Mouse (Mus musculus): Measurements from ENCODE around the gene Igf2bp1. TPM values are rescaled to one million over a fixed set of nuclear protein-coding genes. Genes with fewer than 3 reads are reported as not detected.

Gene Igf2bp1
- polyA plus RNA-seq (2014; fragmentation: Nextera tagmentation; extraction: Ambion mirVana): 14.0 and 17.2 TPM in 2 replicates

DNA sequence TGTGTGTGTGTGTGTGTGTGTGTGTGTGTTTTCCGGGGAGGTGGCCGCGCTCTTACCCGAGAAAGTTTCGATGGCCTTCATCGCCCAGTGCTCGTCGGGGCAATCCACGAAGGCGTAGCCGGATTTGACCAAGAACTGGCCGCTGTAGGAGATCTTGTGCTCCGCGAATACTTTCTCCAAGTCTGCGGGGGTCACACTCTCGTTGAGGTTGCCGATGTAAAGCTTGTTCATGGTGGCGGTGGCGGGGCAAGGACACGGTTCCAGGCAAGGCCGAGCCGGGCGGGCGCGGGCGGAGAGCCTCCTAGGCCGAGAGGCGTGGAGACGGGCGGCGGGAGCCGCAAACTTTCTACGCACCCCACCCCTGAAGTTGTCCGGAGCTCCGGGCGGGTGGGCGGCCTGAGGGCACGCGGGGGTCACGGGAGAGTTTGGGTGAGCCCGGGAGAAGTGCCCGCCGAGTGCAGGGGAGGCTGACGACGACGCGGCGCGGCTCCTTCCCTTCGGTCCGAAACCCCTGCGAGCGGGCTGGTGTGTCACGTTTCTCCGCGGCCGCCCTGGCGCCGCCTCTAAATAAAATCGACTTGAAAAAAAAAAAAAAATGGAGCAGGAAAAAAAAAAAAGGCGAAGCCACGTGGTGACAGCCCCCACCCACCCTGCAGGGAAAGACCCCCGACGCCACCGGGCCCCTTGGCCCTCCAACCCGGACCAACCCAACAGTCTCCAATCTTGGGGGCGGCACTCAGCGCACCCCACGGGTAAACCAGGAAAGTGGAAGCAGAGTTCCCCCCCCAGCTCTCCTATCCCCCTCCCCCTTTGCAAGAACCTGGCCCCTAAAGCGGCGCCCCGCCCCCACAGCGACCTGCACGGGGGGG lies at the start of gene Igf2bp1:
TSS of gene Igf2bp1 (minus strand) at position 538 of the 869 bp plus-strand sequence.
- peak within 1 kb of the TSS; percentile 99 for H3K4me2 ChIP-seq (ENCODE audit: low read length)
- under 1% methylated on average over 68 of the region's 74 CpGs for WGBS
- peak within 1 kb of the TSS; percentile 69 to 87 for H3K4me3 ChIP-seq (ENCODE audit: control insufficient read depth in 1 of 2, insufficient read depth in 1 of 2, low read depth in 1 of 2, low read length in 2 of 2)
- H3K27ac ChIP-seq (replicated peaks in 1 of 2; ENCODE audit: control insufficient read depth in 1 of 2, insufficient read depth in 1 of 2, low read depth in 2 of 2, low read length in 2 of 2): peak within 1 kb of the TSS; percentile 89 to 95
- no peaks in the 10 kb centered on the region for H3K27me3 ChIP-seq (ENCODE audit: control insufficient read depth, insufficient read depth, low read length)
- ATAC-seq (ENCODE audit: insufficient number of reproducible peaks, insufficient read depth, low FRiP score, low read depth): 0 out of 2 replicates have a peak, but pooled peaks have one; percentile 41
- H3K4me1 ChIP-seq (ENCODE audit: control insufficient read depth in 2 of 2, insufficient read depth in 2 of 2, low read length in 2 of 2): peaks cover 2 to 15% of the 10 kb centered on the region in 2 experiments; a peak in 3 of 4 replicates
- H3K36me3 ChIP-seq (ENCODE audit: control insufficient read depth, insufficient read depth, low read length): no peaks in the 10 kb centered on the region
- peak within 1 kb of the TSS; percentile 97 for H3K9ac ChIP-seq (ENCODE audit: low read length)
- no peaks in the 10 kb centered on the region for H3K9me3 ChIP-seq (ENCODE audit: control insufficient read depth, low read length)

DNA sequence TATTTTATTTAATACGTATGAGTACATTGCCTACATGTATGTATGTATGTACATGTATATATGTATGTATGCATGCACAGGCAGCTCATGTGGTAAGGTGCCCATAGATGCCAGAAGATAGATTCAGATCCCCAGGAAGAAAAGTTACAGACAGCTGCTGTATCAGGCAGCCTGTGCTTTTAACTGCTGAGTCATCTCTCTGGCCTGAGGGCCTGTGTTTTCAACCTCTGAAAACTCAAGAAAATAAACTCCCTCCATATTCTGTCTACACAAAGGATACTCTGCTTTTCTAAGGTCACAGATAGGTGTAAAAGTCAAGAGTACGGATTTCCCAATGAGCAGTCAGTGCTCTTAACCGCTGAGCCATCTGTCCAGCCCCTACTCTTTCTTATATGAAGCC lies 45.1 kb upstream of the Igf2bp1 start:
- WGBS: 87% methylated on average over 3 of the region's 3 CpGs
- ATAC-seq (ENCODE audit: insufficient number of reproducible peaks, insufficient read depth, low FRiP score, low read depth): no peak
- Histone ChIP-seq H3K9ac (ENCODE audit: low read length) (no peak overlapping the region), H3K27ac (replicated peaks in 1 of 2; ENCODE audit: control insufficient read depth in 1 of 2, insufficient read depth in 1 of 2, low read depth in 2 of 2, low read length in 2 of 2) (no peak overlapping the region), H3K9me3 (ENCODE audit: control insufficient read depth, low read length) (no peaks in the 10 kb centered on the region), H3K4me3 (ENCODE audit: control insufficient read depth in 1 of 2, insufficient read depth in 1 of 2, low read depth in 1 of 2, low read length in 2 of 2) (no peak overlapping the region), H3K4me1 (ENCODE audit: control insufficient read depth in 2 of 2, insufficient read depth in 2 of 2, low read length in 2 of 2) (no peaks in the 10 kb centered on the region), H3K4me2 (ENCODE audit: low read length) (no peak overlapping the region), H3K27me3 (ENCODE audit: control insufficient read depth, insufficient read depth, low read length) (no peaks in the 10 kb centered on the region), H3K36me3 (ENCODE audit: control insufficient read depth, insufficient read depth, low read length) (peaks cover 95% of the 10 kb centered on the region)

DNA sequence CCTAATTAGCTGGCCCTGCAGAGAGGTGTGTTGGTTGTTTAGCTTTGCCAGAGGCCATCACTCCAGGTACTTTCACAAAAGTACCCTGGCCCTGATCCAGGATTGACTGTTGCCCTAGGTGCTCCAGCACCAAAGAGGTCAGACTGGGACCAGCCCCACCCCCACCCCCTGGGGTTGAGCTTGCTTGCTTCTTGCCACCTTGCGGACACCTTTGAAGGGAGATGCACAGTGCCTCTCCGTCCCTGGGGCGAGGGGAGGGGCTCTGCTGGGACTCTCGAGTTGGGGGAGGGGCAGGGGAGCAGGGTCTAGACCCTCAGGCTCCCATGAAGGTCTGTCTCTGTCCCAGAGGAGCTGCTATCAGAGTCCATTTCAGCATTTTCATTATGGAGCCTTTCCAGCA lies 44.2 kb upstream of the Igf2bp1 start:
- Histone ChIP-seq H3K9me3 (ENCODE audit: control insufficient read depth, low read length) (no peaks in the 10 kb centered on the region), H3K27ac (replicated peaks in 1 of 2; ENCODE audit: control insufficient read depth in 1 of 2, insufficient read depth in 1 of 2, low read depth in 2 of 2, low read length in 2 of 2) (no peak overlapping the region), H3K27me3 (ENCODE audit: control insufficient read depth, insufficient read depth, low read length) (no peaks in the 10 kb centered on the region), H3K4me1 (ENCODE audit: control insufficient read depth in 2 of 2, insufficient read depth in 2 of 2, low read length in 2 of 2) (no peaks in the 10 kb centered on the region), H3K9ac (ENCODE audit: low read length) (no peak overlapping the region), H3K4me3 (ENCODE audit: control insufficient read depth in 1 of 2, insufficient read depth in 1 of 2, low read depth in 1 of 2, low read length in 2 of 2) (no peak overlapping the region), H3K4me2 (ENCODE audit: low read length) (no peak overlapping the region), H3K36me3 (ENCODE audit: control insufficient read depth, insufficient read depth, low read length) (peaks cover 94% of the 10 kb centered on the region)
- no peak for ATAC-seq (ENCODE audit: insufficient number of reproducible peaks, insufficient read depth, low FRiP score, low read depth)
- 84% methylated on average over 4 of the region's 4 CpGs for WGBS

DNA sequence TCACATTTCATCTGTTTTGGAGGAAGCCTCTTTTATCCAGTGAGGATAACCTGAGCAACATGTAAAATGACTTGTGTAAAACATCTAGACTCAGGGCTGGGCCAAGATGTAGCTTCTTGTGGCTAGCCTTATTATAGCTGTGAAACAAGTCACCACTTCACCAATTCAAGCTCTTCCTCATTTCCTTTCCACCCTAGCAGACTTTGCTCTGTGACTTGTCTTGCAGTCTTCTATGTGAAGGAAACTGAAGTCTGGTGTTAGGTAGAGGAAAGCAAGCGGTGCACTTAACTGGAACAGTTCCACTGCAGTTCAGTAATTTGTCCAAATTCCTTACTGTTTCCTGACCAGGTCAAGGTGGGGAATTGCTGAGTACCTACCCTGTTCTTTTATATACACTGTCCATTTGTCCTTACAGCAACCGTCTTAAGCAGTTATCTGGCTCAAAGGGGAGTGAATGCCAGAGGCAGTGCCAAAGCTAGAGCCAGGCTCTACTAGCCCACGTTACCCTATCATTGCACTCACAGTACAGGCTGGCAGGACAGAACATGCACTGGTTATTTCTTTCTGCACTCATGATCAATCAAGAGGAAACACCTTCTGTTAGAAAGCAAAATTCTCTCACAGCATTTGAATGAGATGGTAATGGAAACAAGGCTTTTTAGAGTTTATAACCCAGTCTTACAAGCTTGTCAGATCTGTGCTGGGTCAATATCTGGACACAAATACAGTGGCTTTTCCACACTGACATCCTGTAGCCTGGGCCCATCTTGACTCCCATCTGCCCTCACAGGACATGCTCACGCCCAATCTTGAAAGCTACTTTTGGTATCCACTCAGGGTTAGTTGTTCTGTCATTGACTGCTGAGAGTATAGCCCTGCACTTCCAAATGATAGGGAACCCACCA lies 42.0 kb upstream of the Igf2bp1 start:
- ATAC-seq (ENCODE audit: insufficient number of reproducible peaks, insufficient read depth, low FRiP score, low read depth): no peak
- 76% methylated on average over 4 of the region's 4 CpGs for WGBS

DNA sequence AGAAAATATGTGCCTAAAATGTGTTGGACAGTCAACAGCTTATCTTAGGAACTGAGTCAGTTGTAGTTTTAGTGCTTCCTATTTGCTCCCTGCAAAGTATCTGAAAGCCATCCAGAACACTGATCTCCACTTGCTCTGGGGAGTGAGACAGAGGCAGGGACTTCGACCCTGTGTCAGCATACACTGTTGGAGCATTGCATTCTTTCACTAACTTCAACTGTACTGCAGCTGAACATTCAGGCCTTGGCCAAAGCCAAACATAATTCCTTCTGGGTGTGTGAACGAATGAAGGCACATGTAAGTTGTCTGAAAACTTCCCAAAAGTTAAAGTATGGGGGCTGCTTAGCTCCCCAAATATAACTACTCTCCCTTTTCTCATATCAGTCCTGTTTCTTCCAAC lies 41.1 kb upstream of the Igf2bp1 start:
- H3K9ac ChIP-seq (ENCODE audit: low read length): no peak overlapping the region
- no peaks in the 10 kb centered on the region for H3K27me3 ChIP-seq (ENCODE audit: control insufficient read depth, insufficient read depth, low read length)
- no peak overlapping the region for H3K4me2 ChIP-seq (ENCODE audit: low read length)
- 69% methylated on average over 2 of the region's 2 CpGs for WGBS
- H3K4me3 ChIP-seq (ENCODE audit: control insufficient read depth in 1 of 2, insufficient read depth in 1 of 2, low read depth in 1 of 2, low read length in 2 of 2): no peak overlapping the region
- H3K36me3 ChIP-seq (ENCODE audit: control insufficient read depth, insufficient read depth, low read length): peaks cover 91% of the 10 kb centered on the region
- no peaks in the 10 kb centered on the region for H3K4me1 ChIP-seq (ENCODE audit: control insufficient read depth in 2 of 2, insufficient read depth in 2 of 2, low read length in 2 of 2)
- ATAC-seq (ENCODE audit: insufficient number of reproducible peaks, insufficient read depth, low FRiP score, low read depth): no peak
- H3K27ac ChIP-seq (replicated peaks in 1 of 2; ENCODE audit: control insufficient read depth in 1 of 2, insufficient read depth in 1 of 2, low read depth in 2 of 2, low read length in 2 of 2): no peak overlapping the region
- no peaks in the 10 kb centered on the region for H3K9me3 ChIP-seq (ENCODE audit: control insufficient read depth, low read length)

More for the DNA sequence above, 42.0 kb upstream of the Igf2bp1 start:
- no peak overlapping the region for H3K4me2 ChIP-seq (ENCODE audit: low read length)
- no peak overlapping the region for H3K9ac ChIP-seq (ENCODE audit: low read length)
- H3K4me1 ChIP-seq (ENCODE audit: control insufficient read depth in 2 of 2, insufficient read depth in 2 of 2, low read length in 2 of 2): no peaks in the 10 kb centered on the region
- peaks cover 93% of the 10 kb centered on the region for H3K36me3 ChIP-seq (ENCODE audit: control insufficient read depth, insufficient read depth, low read length)
- H3K27ac ChIP-seq (replicated peaks in 1 of 2; ENCODE audit: control insufficient read depth in 1 of 2, insufficient read depth in 1 of 2, low read depth in 2 of 2, low read length in 2 of 2): no peak overlapping the region
- no peak overlapping the region for H3K4me3 ChIP-seq (ENCODE audit: control insufficient read depth in 1 of 2, insufficient read depth in 1 of 2, low read depth in 1 of 2, low read length in 2 of 2)
- no peaks in the 10 kb centered on the region for H3K27me3 ChIP-seq (ENCODE audit: control insufficient read depth, insufficient read depth, low read length)
- no peaks in the 10 kb centered on the region for H3K9me3 ChIP-seq (ENCODE audit: control insufficient read depth, low read length)

DNA sequence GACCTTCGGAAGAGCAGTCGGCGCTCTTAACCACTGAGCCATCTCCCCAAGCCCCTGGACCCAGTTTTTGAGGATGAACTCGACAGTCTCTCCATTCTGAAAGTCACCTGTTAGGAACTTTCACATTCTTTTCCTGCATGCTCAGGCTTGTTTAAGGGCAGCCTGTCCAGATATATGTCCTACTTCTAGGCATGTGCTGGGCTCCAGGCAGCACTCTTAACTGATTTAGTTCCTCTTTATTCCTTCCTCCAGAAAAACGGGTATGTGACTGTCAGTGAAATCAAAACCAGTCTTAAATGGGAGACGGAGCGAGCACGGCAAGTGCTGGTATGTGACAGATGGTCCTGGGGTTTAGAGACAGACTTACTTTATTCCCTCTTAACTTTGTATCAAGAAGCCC lies 40.3 kb upstream of the Igf2bp1 start:
- no peak overlapping the region for H3K27ac ChIP-seq (replicated peaks in 1 of 2; ENCODE audit: control insufficient read depth in 1 of 2, insufficient read depth in 1 of 2, low read depth in 2 of 2, low read length in 2 of 2)
- H3K9me3 ChIP-seq (ENCODE audit: control insufficient read depth, low read length): no peaks in the 10 kb centered on the region
- 84% methylated on average over 8 of the region's 8 CpGs for WGBS
- no peak for ATAC-seq (ENCODE audit: insufficient number of reproducible peaks, insufficient read depth, low FRiP score, low read depth)
- H3K4me2 ChIP-seq (ENCODE audit: low read length): no peak overlapping the region
- H3K36me3 ChIP-seq (ENCODE audit: control insufficient read depth, insufficient read depth, low read length): peaks cover 88% of the 10 kb centered on the region
- no peak overlapping the region for H3K4me3 ChIP-seq (ENCODE audit: control insufficient read depth in 1 of 2, insufficient read depth in 1 of 2, low read depth in 1 of 2, low read length in 2 of 2)
- H3K9ac ChIP-seq (ENCODE audit: low read length): no peak overlapping the region
- H3K4me1 ChIP-seq (ENCODE audit: control insufficient read depth in 2 of 2, insufficient read depth in 2 of 2, low read length in 2 of 2): no peaks in the 10 kb centered on the region
- no peaks in the 10 kb centered on the region for H3K27me3 ChIP-seq (ENCODE audit: control insufficient read depth, insufficient read depth, low read length)

DNA sequence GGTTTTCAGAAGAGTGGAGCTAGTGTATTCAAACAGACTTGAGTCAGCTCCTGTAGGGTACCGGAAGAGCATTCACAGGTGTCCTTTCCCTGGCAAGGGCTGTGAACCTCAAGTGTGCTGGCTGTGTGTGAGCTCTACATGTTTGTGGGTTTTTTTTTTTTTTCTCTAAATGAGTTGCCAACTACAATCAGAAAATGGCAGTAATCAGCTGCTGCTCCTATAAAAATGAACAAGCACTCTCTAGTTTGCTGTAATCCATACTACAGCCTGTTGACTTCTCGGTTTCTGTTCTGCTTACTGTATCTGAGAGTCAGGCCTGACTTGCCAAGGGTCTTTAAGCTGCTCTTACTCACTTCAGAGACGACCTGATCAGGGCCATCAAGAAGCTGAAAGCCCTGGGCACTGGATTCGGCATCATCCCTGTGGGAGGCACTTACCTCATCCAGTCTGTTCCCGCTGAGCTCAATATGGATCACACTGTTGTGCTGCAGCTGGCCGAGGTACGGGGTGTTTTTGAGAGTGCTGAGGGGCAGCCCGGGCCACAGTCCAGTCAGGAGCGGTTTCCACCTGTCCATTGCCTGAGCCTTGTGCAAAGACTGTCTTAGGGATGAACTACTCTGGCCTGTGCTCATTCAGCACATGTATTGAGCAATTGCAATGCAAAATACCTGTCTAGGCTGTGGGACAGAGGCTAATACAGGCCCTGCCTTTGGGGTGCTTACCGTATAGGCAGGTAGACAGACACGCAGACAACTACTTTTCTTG lies 39.2 kb upstream of the Igf2bp1 start:
- Histone ChIP-seq H3K36me3 (ENCODE audit: control insufficient read depth, insufficient read depth, low read length) (peaks cover 84% of the 10 kb centered on the region), H3K27me3 (ENCODE audit: control insufficient read depth, insufficient read depth, low read length) (no peaks in the 10 kb centered on the region), H3K9me3 (ENCODE audit: control insufficient read depth, low read length) (no peaks in the 10 kb centered on the region), H3K4me1 (ENCODE audit: control insufficient read depth in 2 of 2, insufficient read depth in 2 of 2, low read length in 2 of 2) (no peaks in the 10 kb centered on the region), H3K4me2 (ENCODE audit: low read length) (no peak overlapping the region), H3K9ac (ENCODE audit: low read length) (no peak overlapping the region), H3K27ac (replicated peaks in 1 of 2; ENCODE audit: control insufficient read depth in 1 of 2, insufficient read depth in 1 of 2, low read depth in 2 of 2, low read length in 2 of 2) (no peak overlapping the region), H3K4me3 (ENCODE audit: control insufficient read depth in 1 of 2, insufficient read depth in 1 of 2, low read depth in 1 of 2, low read length in 2 of 2) (no peak overlapping the region)
- no peak for ATAC-seq (ENCODE audit: insufficient number of reproducible peaks, insufficient read depth, low FRiP score, low read depth)
- WGBS: 81% methylated on average over 11 of the region's 11 CpGs
